Mouse (Mus musculus) hindbrain, embryonic 10.5 days (tissue): ENCODE measurements around the gene Rbm5. TPM values are rescaled to one million over a fixed set of nuclear protein-coding genes. Genes with fewer than 3 reads are reported as not detected.

Experiments used
- DNase-seq: peaks from one replicate; pipeline ENCODE4 v3.0.0-alpha.2; 2017; ENCODE audit warnings: low spot score
- H3K27ac ChIP-seq: fragments of 300-500 bp; sonication (generic); 2 replicates; pipeline ENCODE4 v1.5.1; 2016; ENCODE audit warnings: mild to moderate bottlenecking, moderate library complexity
- H3K27me3 ChIP-seq: fragments of 300-500 bp; sonication (generic); 2 replicates; pipeline ENCODE4 v1.6.1; 2016; ENCODE audit warnings: mild to moderate bottlenecking; ENCODE audit not compliant: poor library complexity, insufficient read depth, severe bottlenecking
- H3K36me3 ChIP-seq: fragments of 300-500 bp; sonication (generic); 2 replicates; pipeline ENCODE4 v1.6.1; 2016; ENCODE audit warnings: mild to moderate bottlenecking, moderate library complexity
- H3K4me1 ChIP-seq: fragments of 300-500 bp; sonication (generic); replicated peaks from 2 replicates; pipeline ENCODE4 v1.6.1; 2016; ENCODE audit warnings: mild to moderate bottlenecking
- H3K4me3 ChIP-seq: fragments of 300-500 bp; sonication (generic); 2 replicates; pipeline ENCODE4 v1.5.1; 2016; ENCODE audit warnings: mild to moderate bottlenecking, moderate library complexity
- H3K9me3 ChIP-seq: fragments of 300-500 bp; sonication (generic); 2 replicates; pipeline ENCODE4 v1.6.1; 2016; ENCODE audit warnings: mild to moderate bottlenecking, moderate library complexity
- WGBS: fragments of 180-500 bp; shearing (Covaris S2); methylation state at CpG from one replicate; pipeline ENCODE4 v1.1.7; 2016; 5-methylcytosine and 5-hydroxymethylcytosine counted together
- polyA plus RNA-seq: library from polyadenylated mRNA; unstranded; fragments of >200 nt; fragmentation: Nextera tagmentation; extraction: Ambion mirVana; gene quantifications from 2 replicates; pipeline ENCODE4 v1.2.1, GENCODE M21; 2016

The Rbm5 gene
- 196 and 204 TPM in 2 replicates for polyA plus RNA-seq

DNA sequence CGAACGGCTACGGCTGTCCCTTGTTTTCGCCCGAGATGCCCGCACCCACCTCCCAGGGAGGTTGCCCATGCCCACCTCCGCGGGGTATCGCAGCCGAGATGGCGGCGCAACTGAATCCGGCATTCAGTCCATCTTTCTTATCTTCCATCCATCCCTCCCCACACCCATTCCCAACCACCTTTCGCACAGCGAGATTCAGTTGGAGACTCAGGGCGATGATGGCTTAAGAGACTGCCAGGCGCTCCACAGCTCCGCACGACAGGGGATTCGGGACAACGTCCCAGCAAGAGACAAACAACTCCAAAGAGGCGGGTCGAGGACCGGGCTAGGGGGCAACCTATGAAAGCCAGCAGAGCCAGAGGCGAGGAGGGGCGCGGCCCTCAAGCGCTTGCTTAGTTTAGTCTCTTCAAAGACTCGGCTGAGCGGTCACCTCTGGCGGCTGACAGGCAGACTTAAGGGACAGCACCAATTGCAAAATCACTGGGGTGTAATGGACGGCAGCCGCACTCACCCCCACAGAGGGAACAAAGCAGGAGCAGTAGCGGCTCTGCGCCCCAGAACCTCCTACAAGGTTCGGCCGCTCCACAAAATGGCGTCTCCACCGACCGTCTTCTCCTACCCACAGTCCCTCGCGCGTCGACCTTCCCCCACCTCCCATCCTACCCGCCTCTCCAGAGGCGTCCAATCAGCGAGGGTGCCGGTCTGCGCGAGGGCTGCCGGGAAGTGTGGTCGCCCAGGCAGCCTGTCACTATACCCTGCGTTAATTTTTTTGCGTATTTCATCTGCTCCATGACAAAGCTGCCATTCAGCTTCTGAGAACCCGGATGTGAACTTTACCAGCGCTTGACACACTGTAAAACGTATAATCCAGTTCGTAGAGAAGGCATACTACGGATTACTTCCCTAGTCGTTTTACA lies at the start of gene Rbm5:
Rbm5 (minus strand) TSS at position 623 of the 917 bp plus-strand sequence.
- under 1% methylated on average over 60 of the region's 60 CpGs for WGBS
- DNase-seq: peak; percentile 93
- peak within 1 kb of the TSS; percentile 99 for H3K27ac ChIP-seq
- peaks cover 19% of the 10 kb centered on the region for H3K4me1 ChIP-seq
- H3K27me3 ChIP-seq: no peaks in the 10 kb centered on the region
- no peaks in the 10 kb centered on the region for H3K9me3 ChIP-seq
- H3K36me3 ChIP-seq: peaks cover 71% of the 10 kb centered on the region
- H3K4me3 ChIP-seq: peak within 1 kb of the TSS; percentile 96

GRCm38 (mm10) chr9:107812132-107812531 lies 41.3 kb upstream of the Rbm5 start:
- no peaks in the 10 kb centered on the region for H3K9me3 ChIP-seq
- H3K36me3 ChIP-seq: peaks cover 88% of the 10 kb centered on the region
- H3K27ac ChIP-seq: no peak overlapping the region
- 80% methylated on average over 1 of the region's 1 CpGs for WGBS
- H3K4me1 ChIP-seq: no peaks in the 10 kb centered on the region
- H3K27me3 ChIP-seq: no peaks in the 10 kb centered on the region
- no peak for DNase-seq
- no peak overlapping the region for H3K4me3 ChIP-seq

- Histone ChIP-seq H3K4me1 (no peaks in the 10 kb centered on the region), H3K27me3 (no peaks in the 10 kb centered on the region), H3K36me3 (peaks cover 85% of the 10 kb centered on the region), H3K27ac (no peak overlapping the region), H3K4me3 (no peak overlapping the region), H3K9me3 (no peaks in the 10 kb centered on the region)
- WGBS: 93% methylated on average over 2 of the region's 2 CpGs
- DNase-seq: no peak
These were observed 40.2 kb upstream of the Rbm5 start for GRCm38 (mm10) chr9:107810985-107811384.

GRCm38 (mm10) chr9:107791714-107792113 lies 20.9 kb upstream of the Rbm5 start:
- Histone ChIP-seq H3K27me3 (no peaks in the 10 kb centered on the region), H3K9me3 (no peaks in the 10 kb centered on the region), H3K4me1 (no peaks in the 10 kb centered on the region), H3K36me3 (peaks cover 84% of the 10 kb centered on the region), H3K27ac (no peak overlapping the region), H3K4me3 (no peak overlapping the region)
- DNase-seq: no peak
- WGBS: 89% methylated on average over 6 of the region's 6 CpGs

DNA sequence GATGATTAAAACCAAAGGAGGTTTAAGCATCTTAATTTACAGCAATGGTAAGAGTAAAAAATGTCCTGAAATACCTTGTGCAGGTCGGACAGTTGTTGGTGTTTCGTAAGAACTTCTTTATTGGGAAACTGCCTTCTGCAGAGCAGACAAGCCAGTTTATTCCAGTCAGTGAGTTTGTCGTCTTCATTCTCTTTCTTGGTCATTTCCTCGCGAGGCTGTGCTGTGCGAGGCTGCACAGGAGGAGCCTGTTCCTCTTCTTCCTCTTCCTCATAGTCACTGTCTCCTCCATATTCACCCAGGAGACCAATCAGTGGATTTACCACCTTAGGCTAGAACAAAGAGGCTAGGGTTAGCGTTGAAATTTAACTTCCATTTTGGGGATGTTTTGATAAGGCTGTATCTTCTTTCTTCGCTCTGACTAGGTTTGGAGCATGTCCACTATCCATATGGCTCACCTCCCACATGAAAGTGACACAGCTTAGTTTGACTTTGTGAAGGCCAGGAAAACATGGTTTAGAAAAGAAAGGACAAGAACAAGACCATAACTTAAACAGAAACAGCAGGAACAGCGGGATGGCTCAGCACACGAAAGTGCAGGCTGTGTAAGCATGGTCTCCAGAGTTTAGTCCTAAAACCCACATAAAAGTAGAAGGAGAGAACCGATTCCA lies 11.9 kb upstream of the Rbm5 start:
- no peak overlapping the region for H3K27ac ChIP-seq
- no peaks in the 10 kb centered on the region for H3K9me3 ChIP-seq
- no peaks in the 10 kb centered on the region for H3K4me1 ChIP-seq
- 95% methylated on average over 11 of the region's 11 CpGs for WGBS
- peaks cover 98% of the 10 kb centered on the region for H3K36me3 ChIP-seq
- no peak overlapping the region for H3K4me3 ChIP-seq
- DNase-seq: no peak
- H3K27me3 ChIP-seq: no peaks in the 10 kb centered on the region

- no peak for DNase-seq
- Histone ChIP-seq H3K27me3 (no peaks in the 10 kb centered on the region), H3K9me3 (no peaks in the 10 kb centered on the region), H3K4me3 (no peak overlapping the region), H3K36me3 (peaks cover 91% of the 10 kb centered on the region), H3K27ac (no peak overlapping the region), H3K4me1 (no peaks in the 10 kb centered on the region)
These were observed 6.0 kb upstream of the Rbm5 start for GRCm38 (mm10) chr9:107776809-107777208.

DNA sequence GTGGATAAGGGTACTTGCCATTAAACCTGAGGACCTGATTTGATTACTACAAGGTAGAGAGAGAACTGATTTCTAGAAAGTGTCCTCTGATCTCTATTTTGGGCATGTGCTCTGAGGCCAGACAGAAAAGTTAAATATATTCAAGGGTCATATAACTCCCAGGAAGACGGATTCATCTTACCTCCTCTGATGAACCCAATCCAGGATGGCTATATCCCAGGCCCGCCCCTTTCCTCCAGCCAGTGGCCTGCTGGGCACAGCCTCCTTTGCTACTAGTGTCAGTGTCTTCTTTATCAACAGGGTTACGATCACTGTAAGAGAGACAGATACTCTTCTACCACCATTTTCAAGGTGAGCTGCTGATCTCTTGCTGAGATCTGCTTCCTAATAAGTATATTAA lies 3.6 kb upstream of the Rbm5 start:
- H3K27ac ChIP-seq: no peak overlapping the region
- H3K4me3 ChIP-seq: no peak overlapping the region
- H3K4me1 ChIP-seq: peaks cover 8% of the 10 kb centered on the region
- DNase-seq: no peak
- no peaks in the 10 kb centered on the region for H3K27me3 ChIP-seq
- H3K36me3 ChIP-seq: peaks cover 68% of the 10 kb centered on the region
- H3K9me3 ChIP-seq: no peaks in the 10 kb centered on the region
- WGBS: 94% methylated on average over 3 of the region's 3 CpGs

- 85% methylated on average over 2 of the region's 2 CpGs for WGBS
- no peaks in the 10 kb centered on the region for H3K9me3 ChIP-seq
- no peaks in the 10 kb centered on the region for H3K27me3 ChIP-seq
- no peak for DNase-seq
- H3K4me1 ChIP-seq: peaks cover 19% of the 10 kb centered on the region
- peak overlapping the region; percentile 99; the same call in 1 of the 2 replicates for H3K27ac ChIP-seq
- H3K36me3 ChIP-seq: peaks cover 71% of the 10 kb centered on the region
- no peak overlapping the region for H3K4me3 ChIP-seq
These were observed 986 bp upstream of the Rbm5 start for GRCm38 (mm10) chr9:107771782-107772181.

DNA sequence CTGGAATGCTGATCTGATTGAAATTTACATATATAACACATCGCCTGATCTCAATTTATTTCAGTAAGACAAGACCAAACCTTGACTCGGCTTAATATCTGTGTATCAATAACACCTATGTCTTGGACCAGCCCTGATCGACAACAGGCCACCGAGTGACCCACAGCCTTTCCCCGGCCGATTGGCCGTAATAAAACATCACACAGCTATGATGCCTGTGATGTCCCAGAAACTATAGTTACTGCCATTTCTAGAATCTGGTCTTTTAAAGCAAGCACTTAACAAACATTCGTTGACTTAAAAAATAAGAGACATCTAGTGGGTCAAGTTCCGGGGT lies 791 bp downstream of the Rbm5 start:
- H3K4me3 ChIP-seq: peak overlapping the region; percentile 96
- no peaks in the 10 kb centered on the region for H3K27me3 ChIP-seq
- H3K27ac ChIP-seq: peak overlapping the region; percentile 99
- H3K36me3 ChIP-seq: peaks cover 71% of the 10 kb centered on the region
- WGBS: 3% methylated on average over 9 of the region's 9 CpGs
- peaks cover 19% of the 10 kb centered on the region for H3K4me1 ChIP-seq
- H3K9me3 ChIP-seq: no peaks in the 10 kb centered on the region
- no peak for DNase-seq

GRCm38 (mm10) chr9:107769445-107770000 lies 1.3 kb downstream of the Rbm5 start:
- Histone ChIP-seq H3K9me3 (no peaks in the 10 kb centered on the region), H3K4me3 (peak overlapping the region; percentile 96), H3K27me3 (no peaks in the 10 kb centered on the region), H3K4me1 (peaks cover 19% of the 10 kb centered on the region), H3K36me3 (peaks cover 71% of the 10 kb centered on the region), H3K27ac (peak overlapping the region; percentile 99)
- WGBS: 20% methylated on average over 4 of the region's 4 CpGs
- no peak for DNase-seq

GRCm38 (mm10) chr9:107768851-107769250 lies 1.9 kb downstream of the Rbm5 start:
- peaks cover 71% of the 10 kb centered on the region for H3K36me3 ChIP-seq
- H3K27ac ChIP-seq: no peak overlapping the region
- H3K27me3 ChIP-seq: no peaks in the 10 kb centered on the region
- peaks cover 19% of the 10 kb centered on the region for H3K4me1 ChIP-seq
- no peak for DNase-seq
- peak overlapping the region; percentile 96 for H3K4me3 ChIP-seq
- H3K9me3 ChIP-seq: no peaks in the 10 kb centered on the region
- 95% methylated on average over 5 of the region's 5 CpGs for WGBS

GRCm38 (mm10) chr9:107759593-107759992 lies 11.2 kb downstream of the Rbm5 start:
- no peak overlapping the region for H3K4me3 ChIP-seq
- WGBS: 94% methylated on average over 6 of the region's 6 CpGs

GRCm38 (mm10) chr9:107750378-107750777 lies 20.4 kb downstream of the Rbm5 start:
- H3K9me3 ChIP-seq: peaks cover 7% of the 10 kb centered on the region; the same call in 1 of the 2 replicates
- no peak for DNase-seq
- H3K4me3 ChIP-seq: no peak overlapping the region
- no peaks in the 10 kb centered on the region for H3K27me3 ChIP-seq
- no peak overlapping the region for H3K27ac ChIP-seq
- 96% methylated on average over 5 of the region's 5 CpGs for WGBS
- H3K4me1 ChIP-seq: no peaks in the 10 kb centered on the region
- H3K36me3 ChIP-seq: peaks cover 100% of the 10 kb centered on the region

More at GRCm38 (mm10) chr9:107759593-107759992, 11.2 kb downstream of the Rbm5 start:
- Histone ChIP-seq H3K4me1 (no peaks in the 10 kb centered on the region), H3K27ac (no peak overlapping the region), H3K36me3 (peaks cover 100% of the 10 kb centered on the region), H3K27me3 (no peaks in the 10 kb centered on the region), H3K9me3 (no peaks in the 10 kb centered on the region)
- no peak for DNase-seq
